Mouse (Mus musculus) granulocyte monocyte progenitor cell, adult 5-6 weeks (primary cell): ENCODE results near the gene Gm3187. TPM values are rescaled to one million over a fixed set of nuclear protein-coding genes. Genes with fewer than 3 reads are reported as not detected.
"Not testable (repeated sequence)": the region's sequence is repeated elsewhere in the genome, so short reads cannot be mapped to it uniquely, and the experiment has no call there.

Experiments
- ATAC-seq: replicated peaks from 2 replicates; pipeline ENCODE4 v1.8.0; 2016; ENCODE audit warnings: mild to moderate bottlenecking, moderate TSS enrichment, inconsistent platforms; ENCODE audit not compliant: poor library complexity, severe bottlenecking
- total RNA-seq, 2 experiments: library from RNA; stranded (forward) in 1 of 2; stranded (reverse) in 1 of 2; fragments of 200-712, 200-1000 nt in 1 of 2; fragments of >200 nt in 1 of 2; fragmentation: Nextera tagmentation in 1 of 2; gene quantifications; 2 replicates each; pipeline ENCODE4 v1.2.3; 2014 to 2017

Gm3187 gene
- total RNA-seq (2014; fragmentation: Nextera tagmentation) (not detected in 2 replicates), total RNA-seq (2017) (not detected in 2 replicates)

GRCm38 (mm10) chr14:5483907-5484306 is at the start of gene Gm3187:
TSS of gene Gm3187 (plus strand) at chr14:5484207.
- ATAC-seq, result not testable (repeated sequence)

GRCm38 (mm10) chr14:5455367-5455766 is 28.6 kb upstream of the Gm3187 start, which contains the start of gene Gm3194:
TSS of gene Gm3194 (minus strand) at chr14:5455467.
- not testable (repeated sequence) for ATAC-seq

- ATAC-seq, result not testable (repeated sequence)
Observed at GRCm38 (mm10) chr14:5460469-5460868, 23.5 kb upstream of the Gm3187 start.

GRCm38 (mm10) chr14:5477730-5478129 is 6.3 kb upstream of the Gm3187 start, which contains the start of gene Gm8246:
TSS of gene Gm8246 (minus strand) at chr14:5477830.
- not testable (repeated sequence) for ATAC-seq

GRCm38 (mm10) chr14:5501374-5501773 is 17.4 kb downstream of the Gm3187 start, which contains the start of gene Gm3488:
TSS of gene Gm3488 (plus strand) at chr14:5501674.
- ATAC-seq, result not testable (repeated sequence)

- not testable (repeated sequence) for ATAC-seq
Observed at GRCm38 (mm10) chr14:5538196-5538595, 54.2 kb downstream of the Gm3187 start, which contains the start of gene Gm3532. TSS of gene Gm3532 (plus strand) at chr14:5538496.

Other genes starting within 250 kb of the Gm3187 start
- gene Gm3526, start 223.6 kb upstream of the Gm3187 start, total RNA-seq (2014; fragmentation: Nextera tagmentation), result not detected in 2 replicates
- gene Gm3526, start 223.6 kb upstream of the Gm3187 start, total RNA-seq (2017), result not detected in 2 replicates
- not detected in 2 replicates for gene Gm3542, start 149.3 kb upstream of the Gm3187 start, total RNA-seq (2014; fragmentation: Nextera tagmentation)
- gene Gm3542, start 149.3 kb upstream of the Gm3187 start, total RNA-seq (2017), result not detected in 2 replicates
- gene Gm3500, start 95.2 kb upstream of the Gm3187 start, total RNA-seq (2014; fragmentation: Nextera tagmentation), result 1.3 TPM in 1 of 2 replicates, not detected in the other
- not detected in 2 replicates for gene Gm3500, start 95.2 kb upstream of the Gm3187 start, total RNA-seq (2017)
- 1.6 TPM in 1 of 2 replicates, not detected in the other for gene Gm3194, start 28.7 kb upstream of the Gm3187 start, total RNA-seq (2014; fragmentation: Nextera tagmentation)
- gene Gm3194, start 28.7 kb upstream of the Gm3187 start, total RNA-seq (2017), result 0.21 and 0.43 TPM in 2 replicates
- gene Gm8246, start 6.4 kb upstream of the Gm3187 start, total RNA-seq (2014; fragmentation: Nextera tagmentation), result not detected in 2 replicates
- gene Gm8246, start 6.4 kb upstream of the Gm3187 start, total RNA-seq (2017), result not detected in 2 replicates
- gene Gm3488, start 17.5 kb downstream of the Gm3187 start, total RNA-seq (2014; fragmentation: Nextera tagmentation), result 0.37 TPM in 1 of 2 replicates, not detected in the other
- not detected in 2 replicates for gene Gm3488, start 17.5 kb downstream of the Gm3187 start, total RNA-seq (2017)
- not detected in 2 replicates for gene Gm3532, start 54.3 kb downstream of the Gm3187 start, total RNA-seq (2014; fragmentation: Nextera tagmentation)
- not detected in 2 replicates for gene Gm3532, start 54.3 kb downstream of the Gm3187 start, total RNA-seq (2017)
- gene Gm8265, start 148.8 kb downstream of the Gm3187 start, total RNA-seq (2014; fragmentation: Nextera tagmentation), result not detected in 2 replicates
- not detected in 2 replicates for gene Gm8265, start 148.8 kb downstream of the Gm3187 start, total RNA-seq (2017)
- gene Gm9603, start 203.2 kb downstream of the Gm3187 start, total RNA-seq (2014; fragmentation: Nextera tagmentation), result not detected in 2 replicates
- gene Gm9603, start 203.2 kb downstream of the Gm3187 start, total RNA-seq (2017), result not detected in 2 replicates